Mouse (Mus musculus): ENCODE measurements at regions not wholly inside any gene's neighbourhood (a gene's known extent, or its start where the extent isn't known, plus 50 kb on each side); places are given as distances from the start of the nearest gene placed in this dataset.

DNA sequence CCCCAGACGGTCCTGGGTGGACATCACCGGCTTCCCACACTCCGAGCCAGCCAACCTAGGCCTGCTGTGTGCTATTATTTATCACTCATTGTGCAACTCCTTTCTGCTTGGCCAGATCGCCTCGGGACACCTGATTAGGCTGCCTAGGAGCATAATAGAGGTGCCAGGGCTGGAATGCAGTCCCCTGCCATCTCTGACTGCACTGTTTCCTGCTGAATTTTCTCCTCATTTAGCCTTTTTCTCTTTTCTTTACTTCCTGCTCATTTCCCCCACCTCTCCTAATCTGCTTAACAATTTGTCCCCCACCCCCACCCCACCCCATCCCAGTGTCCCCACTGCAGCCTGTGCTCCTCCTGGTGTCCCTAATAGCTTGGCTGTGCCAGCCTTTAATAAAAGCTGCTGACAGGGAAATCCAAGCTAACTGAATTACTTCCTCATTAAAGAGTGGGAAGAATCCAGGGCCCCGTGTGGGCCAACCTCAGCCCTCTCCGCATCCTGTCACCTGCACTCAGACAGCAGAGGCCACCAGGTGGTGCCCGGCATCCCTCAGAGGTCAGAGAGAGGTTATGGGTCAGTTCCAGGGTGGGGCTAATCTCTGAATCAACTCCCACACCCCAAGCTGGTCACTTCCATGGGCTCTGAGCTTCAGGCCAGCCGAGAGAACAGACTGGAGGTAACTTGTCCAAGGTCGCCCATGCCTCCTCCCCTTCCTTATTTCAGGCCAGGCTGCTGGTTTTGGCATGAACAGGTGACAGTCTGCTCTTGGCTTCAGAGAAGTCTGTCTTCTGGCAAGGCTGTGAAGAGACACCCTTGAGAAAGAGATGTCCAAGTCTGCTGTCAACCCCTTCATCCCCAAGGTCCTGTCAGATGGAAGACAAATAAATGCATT lies 269.3 kb upstream of the Sdk2 start:
- Histone ChIP-seq H3K27me3 (replicated peaks) (peaks cover 91% of the 10 kb centered on the region), H3K79me2 (replicated peaks; ENCODE audit: control insufficient read depth, extremely low read depth, insufficient read depth, poor library complexity, severe bottlenecking) (no peaks in the 10 kb centered on the region), H3K9me3 (replicated peaks; ENCODE audit: low read length) (no peaks in the 10 kb centered on the region), H3K4me2 (ENCODE audit: insufficient read depth, low read depth, poor library complexity, severe bottlenecking) (no peak overlapping the region), H3K27ac (ENCODE audit: insufficient read depth, low read depth) (no peak overlapping the region), H3K4me1 (ENCODE audit: control insufficient read depth in 1 of 2, insufficient read depth in 2 of 2) (no peaks in the 10 kb centered on the region), H3K36me3 (replicated peaks in 1 of 2; ENCODE audit: control insufficient read depth in 1 of 2, insufficient read depth in 1 of 2, low read length in 1 of 2) (no peaks in the 10 kb centered on the region), H3K4me3 (replicated peaks in 1 of 3; ENCODE audit: low read depth in 2 of 3, low read length in 2 of 3, poor library complexity in 1 of 3) (no peak overlapping the region), H3K9ac (ENCODE audit: insufficient read depth, low read depth) (no peak overlapping the region)
- TF ChIP-seq GABPA (IDR thresholded peaks at IDR 0.05; ENCODE audit: insufficient replicate concordance, low read depth, low read length): no peak
- TF ChIP-seq ZNF384 (IDR thresholded peaks at IDR 0.05; ENCODE audit: low read depth, low read length): no peak
- TF ChIP-seq POLR2A (IDR thresholded peaks at IDR 0.05; ENCODE audit: low read depth, low read length): no peak
- no peak for TF ChIP-seq RCOR1 (conservative IDR thresholded peaks at IDR 0.05; ENCODE audit: low read depth, low read length)
- no peak for TF ChIP-seq JUND (conservative IDR thresholded peaks at IDR 0.05; ENCODE audit: low read depth, low read length)
- no peak for TF ChIP-seq USF2 (conservative IDR thresholded peaks at IDR 0.05; ENCODE audit: low read depth, low read length)
- TF ChIP-seq ELF1 (IDR thresholded peaks at IDR 0.05; ENCODE audit: low read depth, low read length): no peak
- TF ChIP-seq ZC3H11A (IDR thresholded peaks at IDR 0.05; ENCODE audit: low read depth, low read length): no peak
- no peak for TF ChIP-seq UBTF (IDR thresholded peaks at IDR 0.05; ENCODE audit: low read depth, low read length)
- no peak for TF ChIP-seq EP300 (IDR thresholded peaks at IDR 0.05; ENCODE audit: low read length)
- TF ChIP-seq PAX5 (IDR thresholded peaks at IDR 0.05; ENCODE audit: low read length): no peak
- TF ChIP-seq POLR2AphosphoS2 (IDR thresholded peaks at IDR 0.05; ENCODE audit: low read depth, low read length): no peak
- TF ChIP-seq MAX (IDR thresholded peaks at IDR 0.05; ENCODE audit: low read length): no peak
- no peak for TF ChIP-seq SIN3A (IDR thresholded peaks at IDR 0.05; ENCODE audit: low read length)
- TF ChIP-seq NELFE (IDR thresholded peaks at IDR 0.05; ENCODE audit: low read depth, low read length): no peak
- TF ChIP-seq MEF2A (IDR thresholded peaks at IDR 0.05; ENCODE audit: borderline replicate concordance, low read depth, low read length): no peak
- no peak for TF ChIP-seq HCFC1 (IDR thresholded peaks at IDR 0.05; ENCODE audit: low read depth, low read length)
- TF ChIP-seq CTCF (conservative IDR thresholded peaks at IDR 0.05 in 1 of 2, IDR thresholded peaks at IDR 0.05 in 1 of 2; ENCODE audit: low read depth in 2 of 2, low read length in 2 of 2): no peak
- no peak for TF ChIP-seq ZMIZ1 (IDR thresholded peaks at IDR 0.05; ENCODE audit: low read depth, low read length)
- no peak for DNase-seq (ENCODE audit: extremely low read depth)
- dilution Hi-C loops (cut with MboI; ENCODE audit: extremely low pct_ligation_motif_present, extremely low pct_unique_long_range_greater_than_20kb, low sequenced_read_pairs) (no loop called here), in situ Hi-C loops (cut with MboI; ENCODE audit: low pct_ligation_motif_present, low pct_unique_long_range_greater_than_20kb, low sequenced_read_pairs) (no loop called here)

DNA sequence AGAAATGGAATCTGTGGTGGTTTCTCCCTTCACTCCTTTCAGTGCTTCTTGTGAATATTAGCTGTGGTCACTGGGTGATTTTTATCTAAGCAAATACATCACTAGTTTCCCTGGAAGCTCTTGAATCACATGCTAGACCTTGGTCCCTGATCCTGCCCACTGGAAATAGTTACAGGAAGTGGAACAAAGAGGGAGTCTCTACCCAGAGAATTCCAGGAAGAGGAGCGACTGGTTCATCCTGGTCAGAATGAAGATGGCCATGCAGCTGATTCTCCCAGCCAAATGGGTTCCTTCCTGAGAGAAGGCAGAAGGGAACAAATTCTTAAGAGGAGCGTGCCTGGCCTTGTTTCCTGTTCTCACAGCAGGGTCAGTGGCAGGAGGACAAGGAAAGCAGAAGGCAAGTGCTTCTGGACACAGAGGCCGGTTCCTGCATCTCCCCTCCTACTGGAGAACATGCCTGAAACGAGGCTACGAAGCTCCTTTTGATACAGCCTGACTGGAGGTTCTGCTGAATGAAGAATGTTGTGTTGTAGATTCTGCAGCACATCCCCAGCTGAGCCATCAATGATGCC lies 264.8 kb upstream of the Sdk2 start:
- H3K9me3 ChIP-seq (replicated peaks; ENCODE audit: low read length): peaks cover under 1% of the 10 kb centered on the region
- H3K27me3 ChIP-seq (replicated peaks): peaks cover 79% of the 10 kb centered on the region
- dilution Hi-C loops (cut with MboI; ENCODE audit: extremely low pct_ligation_motif_present, extremely low pct_unique_long_range_greater_than_20kb, low sequenced_read_pairs): no loop called here
- H3K27ac ChIP-seq (ENCODE audit: insufficient read depth, low read depth): no peak overlapping the region
- DNase-seq (ENCODE audit: extremely low read depth): no peak
- no peaks in the 10 kb centered on the region for H3K36me3 ChIP-seq (replicated peaks in 1 of 2; ENCODE audit: control insufficient read depth in 1 of 2, insufficient read depth in 1 of 2, low read length in 1 of 2)
- TF ChIP-seq ZC3H11A (IDR thresholded peaks at IDR 0.05; ENCODE audit: low read depth, low read length): no peak
- TF ChIP-seq JUND (conservative IDR thresholded peaks at IDR 0.05; ENCODE audit: low read depth, low read length): no peak
- no peak for TF ChIP-seq MAX (IDR thresholded peaks at IDR 0.05; ENCODE audit: low read length)
- no peak for TF ChIP-seq ELF1 (IDR thresholded peaks at IDR 0.05; ENCODE audit: low read depth, low read length)
- no peak for TF ChIP-seq TCF12 (IDR thresholded peaks at IDR 0.05; ENCODE audit: low read depth, low read length)
- no peak for TF ChIP-seq ZNF384 (IDR thresholded peaks at IDR 0.05; ENCODE audit: low read depth, low read length)
- TF ChIP-seq E2F4 (IDR thresholded peaks at IDR 0.05; ENCODE audit: insufficient replicate concordance, low read depth, low read length): no peak
- TF ChIP-seq MAZ (IDR thresholded peaks at IDR 0.05; ENCODE audit: low read depth, low read length): no peak
- no peak for TF ChIP-seq CTCF (conservative IDR thresholded peaks at IDR 0.05 in 1 of 2, IDR thresholded peaks at IDR 0.05 in 1 of 2; ENCODE audit: low read depth in 2 of 2, low read length in 2 of 2)
- no peak for TF ChIP-seq ZKSCAN1 (IDR thresholded peaks at IDR 0.05; ENCODE audit: borderline replicate concordance, low read depth, low read length)
- TF ChIP-seq GABPA (IDR thresholded peaks at IDR 0.05; ENCODE audit: insufficient replicate concordance, low read depth, low read length): no peak
- TF ChIP-seq POLR2A (IDR thresholded peaks at IDR 0.05; ENCODE audit: low read depth, low read length): no peak
- TF ChIP-seq MEF2A (IDR thresholded peaks at IDR 0.05; ENCODE audit: borderline replicate concordance, low read depth, low read length): no peak
- no peak for TF ChIP-seq MAFK (IDR thresholded peaks at IDR 0.05; ENCODE audit: insufficient replicate concordance, low read length)
- no peak for TF ChIP-seq EP300 (IDR thresholded peaks at IDR 0.05; ENCODE audit: low read length)
- TF ChIP-seq NELFE (IDR thresholded peaks at IDR 0.05; ENCODE audit: low read depth, low read length): no peak
- TF ChIP-seq POLR2AphosphoS2 (IDR thresholded peaks at IDR 0.05; ENCODE audit: low read depth, low read length): no peak
- H3K4me3 ChIP-seq (replicated peaks in 1 of 3; ENCODE audit: low read depth in 2 of 3, low read length in 2 of 3, poor library complexity in 1 of 3): no peak overlapping the region
- in situ Hi-C loops (cut with MboI; ENCODE audit: low pct_ligation_motif_present, low pct_unique_long_range_greater_than_20kb, low sequenced_read_pairs): no loop called here
- H3K4me2 ChIP-seq (ENCODE audit: insufficient read depth, low read depth, poor library complexity, severe bottlenecking): no peak overlapping the region
- H3K4me1 ChIP-seq (ENCODE audit: control insufficient read depth in 1 of 2, insufficient read depth in 2 of 2): no peaks in the 10 kb centered on the region
- H3K9ac ChIP-seq (ENCODE audit: insufficient read depth, low read depth): no peak overlapping the region
- no peaks in the 10 kb centered on the region for H3K79me2 ChIP-seq (replicated peaks; ENCODE audit: control insufficient read depth, extremely low read depth, insufficient read depth, poor library complexity, severe bottlenecking)

Measured in CH12.LX (cell line).